Mouse (Mus musculus) urinary bladder, postnatal 4 days (tissue): ENCODE measurements at regions not wholly inside any gene's neighbourhood (a gene's known extent, or its start where the extent isn't known, plus 50 kb on each side); places are given as distances from the start of the nearest gene placed in this dataset.

ENCODE experiments used
- DNase-seq, 2 experiments: peaks; one replicate each; pipeline ENCODE4 v3.0.0; 2021 to 2022; ENCODE audit warnings: low spot score in 2 of 2

DNA sequence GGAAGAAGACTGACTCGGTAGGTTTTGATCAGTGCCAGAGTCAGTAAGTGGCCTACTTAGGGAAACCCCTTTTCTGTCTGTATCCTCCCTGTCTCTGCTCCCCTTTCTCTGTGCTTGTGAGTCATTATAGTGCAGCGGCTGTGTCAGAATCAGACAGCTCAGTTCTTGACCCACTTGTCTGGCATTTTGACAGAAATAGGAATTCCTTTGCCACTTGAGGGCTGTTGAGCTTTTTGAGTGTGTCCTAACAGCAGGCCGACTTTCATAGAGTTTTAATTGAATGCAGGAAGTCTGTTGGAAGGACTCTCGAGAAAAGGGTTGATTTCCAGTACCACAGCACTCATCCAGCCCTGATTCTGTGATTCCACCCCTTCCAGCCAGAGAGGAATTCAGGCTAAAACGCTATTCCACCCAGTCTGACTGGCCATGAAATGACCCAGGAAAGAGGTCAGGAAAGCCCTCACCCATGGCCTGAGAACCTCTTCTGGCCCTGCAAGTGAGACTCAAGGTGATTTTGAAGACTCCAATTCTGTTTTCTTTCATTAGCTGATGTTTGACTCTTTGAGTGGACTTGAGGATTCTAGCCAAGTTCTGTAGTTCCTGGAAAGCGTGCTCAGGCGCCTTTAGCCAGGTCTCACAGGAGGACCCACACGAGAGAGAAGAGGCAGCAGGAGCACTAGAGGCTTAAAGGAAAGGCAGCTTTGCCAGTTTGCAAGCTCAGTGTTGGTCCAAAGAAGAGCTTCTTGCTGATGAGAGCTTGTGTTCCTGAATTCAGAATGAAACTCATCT is 95.6 kb upstream of the Opcml start:
- DNase-seq: no peak

DNA sequence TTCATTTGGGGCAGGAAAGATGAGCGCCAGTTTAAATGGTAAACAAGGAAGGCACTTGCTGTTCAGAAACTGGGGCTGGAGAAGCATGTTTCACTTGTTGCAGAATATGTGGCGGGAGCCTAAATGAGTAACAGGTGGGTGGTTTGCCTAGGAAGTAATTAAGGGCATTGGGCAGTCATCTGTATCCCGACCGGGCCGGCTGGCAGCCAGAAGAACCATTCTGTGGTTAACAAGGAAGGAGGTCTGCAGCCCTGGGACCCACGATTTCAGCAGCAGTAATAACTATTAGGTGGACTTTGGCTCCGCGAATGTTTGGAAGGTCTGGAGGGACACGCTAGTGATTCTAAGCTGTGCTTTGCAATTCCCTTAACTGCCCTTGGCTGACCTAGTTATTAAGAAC is 89.0 kb upstream of the Opcml start:
- DNase-seq: no peak

DNA sequence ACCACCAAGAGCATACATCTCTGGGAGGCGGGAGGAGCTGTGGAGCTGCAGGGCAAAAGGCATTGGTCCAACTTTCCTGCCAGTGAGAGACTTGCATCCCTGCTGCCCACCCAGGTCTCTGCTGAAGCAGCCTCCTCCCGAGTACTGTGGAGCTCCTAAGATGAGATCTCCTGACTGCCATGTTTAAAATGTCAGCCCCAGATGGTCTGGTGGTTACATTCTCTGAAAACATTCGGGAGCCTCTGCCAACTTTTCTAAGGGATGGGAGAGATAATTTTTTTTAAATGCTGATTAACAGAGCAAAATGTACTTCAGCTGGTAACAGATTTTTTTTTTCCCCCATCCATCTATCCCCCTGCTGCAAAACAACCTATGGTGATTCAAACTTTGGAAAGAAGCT is 88.4 kb upstream of the Opcml start:
- no peak for DNase-seq

DNA sequence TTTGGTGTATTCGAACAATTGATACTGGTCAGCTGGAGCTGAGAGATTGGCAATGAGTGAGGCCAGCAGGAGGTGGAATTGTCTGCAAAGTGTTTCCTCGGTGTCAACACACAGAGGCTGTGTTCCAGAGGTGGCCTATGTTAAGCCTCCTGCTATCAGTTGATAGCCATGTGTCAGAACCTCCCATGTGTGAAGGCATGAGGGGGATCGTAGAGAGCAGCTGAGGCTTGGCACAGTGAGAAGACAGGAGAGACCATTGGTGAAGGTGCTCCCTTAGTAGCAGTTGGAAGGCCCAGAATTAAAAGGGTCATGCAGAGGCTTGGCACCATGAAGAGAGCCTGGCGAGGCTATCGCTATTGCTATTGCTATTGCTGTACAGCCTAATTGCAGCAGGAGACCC is 86.6 kb upstream of the Opcml start:
- DNase-seq: no peak

DNA sequence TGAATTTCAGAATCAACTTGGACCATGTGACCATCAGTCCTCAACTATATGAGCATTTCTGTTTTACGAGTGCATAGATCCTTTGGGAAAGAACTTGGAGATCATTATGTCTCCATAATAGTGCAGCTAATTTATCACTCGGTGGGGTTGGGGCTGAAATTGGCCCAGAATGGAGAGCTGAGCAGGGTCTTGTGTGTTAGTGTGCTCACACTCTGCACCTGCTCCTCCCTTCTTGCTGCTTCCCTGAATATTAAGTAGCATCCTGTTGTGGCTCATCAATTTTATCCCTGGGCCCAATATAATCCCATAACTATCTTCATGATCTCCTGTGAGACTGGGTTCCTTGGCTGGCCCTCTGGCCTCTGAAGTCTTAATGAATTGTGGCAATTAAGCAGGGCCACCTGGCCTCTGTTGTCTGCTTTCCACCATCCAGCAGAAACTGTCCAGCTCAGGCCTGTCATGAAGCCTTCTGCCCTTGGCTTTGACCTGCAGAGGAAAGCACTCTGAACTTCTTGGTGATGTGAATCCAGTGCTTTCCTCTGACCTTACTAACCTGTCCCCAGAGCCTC is 66.7 kb upstream of the Opcml start:
- DNase-seq: no peak

DNA sequence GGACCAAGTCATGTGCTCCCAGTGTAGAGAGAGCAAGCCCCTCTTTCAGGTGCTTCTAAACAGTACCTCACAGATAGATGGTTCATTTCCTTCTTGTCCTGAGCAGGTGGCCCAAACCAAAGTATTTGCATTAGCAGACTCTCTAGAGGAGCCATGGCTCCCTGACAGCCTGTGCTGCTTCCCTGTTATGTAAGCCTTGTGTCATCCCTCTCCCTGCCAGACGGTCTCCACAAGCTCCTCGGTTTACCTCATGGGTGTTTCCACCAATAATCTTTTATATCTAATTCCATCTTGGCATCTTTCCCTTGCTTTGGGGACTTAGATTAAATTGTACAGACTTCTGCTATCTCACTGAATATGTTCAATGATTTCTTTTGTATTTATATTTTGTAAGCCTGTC is 66.0 kb upstream of the Opcml start:
- no peak for DNase-seq

GRCm38 (mm10) chr9:27728652-27729557 is 61.7 kb upstream of the Opcml start:
- peak in 1 of 2 experiments; percentile 20 for DNase-seq

DNA sequence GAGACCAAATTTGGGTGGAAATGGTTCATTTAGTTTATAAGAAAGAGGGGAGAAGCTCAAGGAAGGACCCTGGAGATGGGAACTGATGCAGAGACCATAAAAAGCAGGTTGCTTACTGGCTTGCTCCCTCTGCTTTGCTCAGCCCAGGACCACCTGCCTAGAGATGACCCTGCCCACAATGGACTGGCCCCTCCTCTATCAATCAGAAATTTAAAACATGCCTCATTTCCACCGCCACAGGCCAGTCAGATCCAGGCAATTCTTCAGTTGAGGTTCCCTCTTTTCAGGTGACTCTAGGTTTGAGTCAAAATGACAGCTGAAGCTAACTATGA is 61.1 kb upstream of the Opcml start:
- DNase-seq: no peak

- DNase-seq: no peak
Measured at GRCm38 (mm10) chr9:27739287-27739686, 51.3 kb upstream of the Opcml start.
